Mouse (Mus musculus): ENCODE results near the gene Gm13057. TPM values are rescaled to one million over a fixed set of nuclear protein-coding genes. Genes with fewer than 3 reads are reported as not detected.

Gm13057 gene
- polyA plus RNA-seq (2012; rRNA removed): not detected in 2 replicates

GRCm38 (mm10) chr4:143551400-143551799 lies at the start of gene Gm13057, which contains the start of gene BC080695:
Gene Gm13057, plus strand, starts transcription at chr4:143551709.
Gene BC080695, plus strand, starts transcription at chr4:143551700.

GRCm38 (mm10) chr4:143511043-143511442 lies 40.5 kb upstream of the Gm13057 start, which contains the start of gene Gm13043:
Gene Gm13043, plus strand, starts transcription at chr4:143511343.

GRCm38 (mm10) chr4:143535654-143536053 lies 15.9 kb upstream of the Gm13057 start, which contains the start of gene Gm13040:
Gene Gm13040, plus strand, starts transcription at chr4:143535954.

Other genes with a start within 250 kb of the Gm13057 start
- 0.06 TPM in 1 of 2 replicates, not detected in the other for gene Lrrc38, start 202.0 kb upstream of the Gm13057 start, polyA plus RNA-seq (2012; rRNA removed)
- gene Pramel1, start 157.3 kb upstream of the Gm13057 start, polyA plus RNA-seq (2012; rRNA removed): not detected in 2 replicates
- 5.8 and 5.9 TPM in 2 replicates for gene Pramef8, start 139.3 kb upstream of the Gm13057 start, polyA plus RNA-seq (2012; rRNA removed)
- not detected in 2 replicates for gene Oog4, start 101.4 kb upstream of the Gm13057 start, polyA plus RNA-seq (2012; rRNA removed)
- not detected in 2 replicates for gene Gm13043, start 40.4 kb upstream of the Gm13057 start, polyA plus RNA-seq (2012; rRNA removed)
- not detected in 2 replicates for gene Gm13040, start 15.8 kb upstream of the Gm13057 start, polyA plus RNA-seq (2012; rRNA removed)
- not detected in 2 replicates for gene BC080695, start within 50 bp of the Gm13057 start, polyA plus RNA-seq (2012; rRNA removed)
- not detected in 2 replicates for gene Gm13083, start 63.3 kb downstream of the Gm13057 start, polyA plus RNA-seq (2012; rRNA removed)
- gene Gm13088, start 105.5 kb downstream of the Gm13057 start, polyA plus RNA-seq (2012; rRNA removed): not detected in 2 replicates
- gene Gm13089, start 151.0 kb downstream of the Gm13057 start, polyA plus RNA-seq (2012; rRNA removed): not detected in 2 replicates
- not detected in 2 replicates for gene Gm13078, start 167.7 kb downstream of the Gm13057 start, polyA plus RNA-seq (2012; rRNA removed)
- not detected in 2 replicates for gene Gm13023, start 237.6 kb downstream of the Gm13057 start, polyA plus RNA-seq (2012; rRNA removed)